Mouse (Mus musculus) testis, postnatal 10 days (tissue): ENCODE measurements at regions not wholly inside any gene's neighbourhood (a gene's known extent, or its start where the extent isn't known, plus 50 kb on each side); places are given as distances from the start of the nearest gene placed in this dataset.

ENCODE experiments used
- DNase-seq: peaks from one replicate; pipeline ENCODE4 v3.0.0; 2021; ENCODE audit warnings: low spot score

- DNase-seq: no peak
These were observed 552.8 kb upstream of the Tenm3 start for GRCm38 (mm10) chr8:49396519-49396918.

- no peak for DNase-seq
These were observed 551.3 kb upstream of the Tenm3 start for GRCm38 (mm10) chr8:49395029-49395428.

GRCm38 (mm10) chr8:49389525-49389924 is 545.8 kb upstream of the Tenm3 start:
- DNase-seq: no peak

- DNase-seq: no peak
These were observed 543.8 kb upstream of the Tenm3 start for GRCm38 (mm10) chr8:49387587-49387986.

- DNase-seq: no peak
These were observed 528.9 kb upstream of the Tenm3 start for GRCm38 (mm10) chr8:49372686-49373085.

GRCm38 (mm10) chr8:49362682-49363081 is 518.9 kb upstream of the Tenm3 start:
- DNase-seq: no peak

GRCm38 (mm10) chr8:49361443-49361842 is 517.7 kb upstream of the Tenm3 start:
- no peak for DNase-seq

GRCm38 (mm10) chr8:49360121-49360520 is 516.4 kb upstream of the Tenm3 start:
- no peak for DNase-seq

- DNase-seq: no peak
These were observed 515.9 kb upstream of the Tenm3 start for GRCm38 (mm10) chr8:49359671-49360070.

- DNase-seq: no peak
These were observed 504.9 kb upstream of the Tenm3 start for GRCm38 (mm10) chr8:49348602-49349001.

GRCm38 (mm10) chr8:49338716-49339115 is 495.0 kb upstream of the Tenm3 start:
- DNase-seq: no peak

GRCm38 (mm10) chr8:49326980-49327379 is 483.2 kb upstream of the Tenm3 start:
- DNase-seq: no peak

GRCm38 (mm10) chr8:49321404-49321803 is 477.7 kb upstream of the Tenm3 start:
- DNase-seq: no peak

GRCm38 (mm10) chr8:49313483-49314278 is 469.9 kb upstream of the Tenm3 start:
- DNase-seq: no peak

GRCm38 (mm10) chr8:49312816-49313215 is 469.1 kb upstream of the Tenm3 start:
- no peak for DNase-seq

GRCm38 (mm10) chr8:49282401-49282800 is 438.6 kb upstream of the Tenm3 start:
- DNase-seq: no peak

- DNase-seq: no peak
These were observed 437.5 kb upstream of the Tenm3 start for GRCm38 (mm10) chr8:49281254-49281653.

GRCm38 (mm10) chr8:49274031-49274430 is 430.3 kb upstream of the Tenm3 start:
- DNase-seq: no peak

GRCm38 (mm10) chr8:49273109-49273508 is 429.4 kb upstream of the Tenm3 start:
- no peak for DNase-seq

- DNase-seq: no peak
These were observed 419.7 kb upstream of the Tenm3 start for GRCm38 (mm10) chr8:49263416-49263815.

- DNase-seq: no peak
These were observed 419.0 kb upstream of the Tenm3 start for GRCm38 (mm10) chr8:49262797-49263196.

GRCm38 (mm10) chr8:49255954-49256353 is 412.2 kb upstream of the Tenm3 start:
- no peak for DNase-seq

- DNase-seq: no peak
These were observed 410.6 kb upstream of the Tenm3 start for GRCm38 (mm10) chr8:49254311-49254828.

GRCm38 (mm10) chr8:49243002-49243401 is 399.3 kb upstream of the Tenm3 start:
- no peak for DNase-seq
